Mouse (Mus musculus) stomach, embryonic 16.5 days (tissue): ENCODE data around the gene Osbpl2. TPM values are rescaled to one million over a fixed set of nuclear protein-coding genes. Genes with fewer than 3 reads are reported as not detected.

Experiments used
- ATAC-seq: fragments of 200-750 bp; cut with Nextera tagmentation; 2 replicates; pipeline ENCODE4 v1.8.0; 2017; ENCODE audit warnings: moderate number of reproducible peaks, moderate TSS enrichment; ENCODE audit not compliant: insufficient read depth, low FRiP score
- H3K27ac ChIP-seq: fragments of 300-500 bp; sonication (generic); 2 replicates; pipeline ENCODE4 v1.5.1; 2014; ENCODE audit warnings: low read length
- H3K27me3 ChIP-seq: fragments of 300-500 bp; sonication (generic); 2 replicates; pipeline ENCODE4 v1.6.1; 2014; ENCODE audit warnings: low read length, control low read depth, mixed read lengths; ENCODE audit not compliant: control insufficient read depth, insufficient read depth
- H3K36me3 ChIP-seq: fragments of 300-500 bp; sonication (generic); 2 replicates; pipeline ENCODE4 v1.6.1; 2014; ENCODE audit warnings: low read length; ENCODE audit not compliant: control insufficient read depth, insufficient read depth
- H3K4me1 ChIP-seq: fragments of 300-500 bp; sonication (generic); 2 replicates; pipeline ENCODE4 v1.6.1; 2014; ENCODE audit warnings: low read length, control low read depth, mixed read lengths; ENCODE audit not compliant: control insufficient read depth, insufficient read depth
- H3K4me2 ChIP-seq: fragments of 300-500 bp; sonication (generic); 2 replicates; pipeline ENCODE4 v1.6.1; 2014; ENCODE audit warnings: low read depth, low read length, mixed read lengths
- H3K4me3 ChIP-seq: fragments of 300-500 bp; sonication (generic); replicated peaks from 2 replicates; pipeline ENCODE4 v1.5.1; 2014; ENCODE audit warnings: mild to moderate bottlenecking, low read length
- H3K9ac ChIP-seq: fragments of 300-500 bp; sonication (generic); 2 replicates; pipeline ENCODE4 v1.6.1; 2014; ENCODE audit warnings: low read length
- H3K9me3 ChIP-seq: fragments of 300-500 bp; sonication (generic); replicated peaks from 2 replicates; pipeline ENCODE4 v1.6.1; 2016; ENCODE audit warnings: low read length, control low read depth; ENCODE audit not compliant: control insufficient read depth
- WGBS: fragments of 180-500 bp; shearing (Covaris S2); extraction: QIAGEN DNeasy Blood & Tissue Kit; methylation state at CpG from one replicate; pipeline ENCODE4 v1.1.7; 2014; 5-methylcytosine and 5-hydroxymethylcytosine counted together
- polyA plus RNA-seq: library from polyadenylated mRNA; unstranded; fragments of >200 nt; fragmentation: Nextera tagmentation; extraction: Ambion mirVana; gene quantifications from 2 replicates; pipeline ENCODE4 v1.2.1, GENCODE M21; 2015

Osbpl2 gene
- polyA plus RNA-seq, 1 experiment from 2014 or later = 39.6 TPM

DNA sequence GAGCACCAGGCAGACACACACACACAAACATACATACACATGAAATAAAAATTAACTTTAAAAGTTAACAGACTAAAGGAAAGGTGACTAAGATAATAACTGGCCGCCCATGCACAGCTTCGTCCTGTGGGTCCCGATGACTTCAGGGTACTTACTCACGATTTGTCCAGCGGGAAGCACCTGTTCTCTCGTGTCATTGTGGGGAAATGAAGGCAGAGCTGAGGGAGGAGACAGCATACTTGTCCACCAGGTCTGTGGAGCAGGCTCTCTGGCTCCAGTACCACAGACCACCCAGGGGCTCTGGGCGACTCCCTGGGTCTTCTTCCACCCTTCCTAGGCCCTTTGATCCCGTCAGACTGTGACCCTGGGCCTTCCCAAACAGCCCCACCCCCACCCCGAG is 82.2 kb downstream of the Osbpl2 start:
- Histone ChIP-seq H3K9me3 (no peaks in the 10 kb centered on the region), H3K4me2 (no peak overlapping the region), H3K4me1 (no peaks in the 10 kb centered on the region), H3K27me3 (no peaks in the 10 kb centered on the region), H3K9ac (no peak overlapping the region), H3K36me3 (peaks cover 4% of the 10 kb centered on the region; the same call in 1 of the 2 replicates), H3K4me3 (no peak overlapping the region), H3K27ac (no peak overlapping the region)
- WGBS = 68% methylated on average over 9 of the region's 9 CpGs
- ATAC-seq = no peak

- WGBS = 94% methylated on average over 14 of the region's 14 CpGs
- Histone ChIP-seq H3K9me3 (no peaks in the 10 kb centered on the region), H3K9ac (no peak overlapping the region), H3K27me3 (no peaks in the 10 kb centered on the region), H3K4me1 (no peaks in the 10 kb centered on the region), H3K36me3 (peaks cover 4% of the 10 kb centered on the region; the same call in 1 of the 2 replicates), H3K27ac (no peak overlapping the region), H3K4me2 (no peak overlapping the region), H3K4me3 (no peak overlapping the region)
- no peak for ATAC-seq
Measured at GRCm38 (mm10) chr2:180202263-180202662, 83.2 kb downstream of the Osbpl2 start.

DNA sequence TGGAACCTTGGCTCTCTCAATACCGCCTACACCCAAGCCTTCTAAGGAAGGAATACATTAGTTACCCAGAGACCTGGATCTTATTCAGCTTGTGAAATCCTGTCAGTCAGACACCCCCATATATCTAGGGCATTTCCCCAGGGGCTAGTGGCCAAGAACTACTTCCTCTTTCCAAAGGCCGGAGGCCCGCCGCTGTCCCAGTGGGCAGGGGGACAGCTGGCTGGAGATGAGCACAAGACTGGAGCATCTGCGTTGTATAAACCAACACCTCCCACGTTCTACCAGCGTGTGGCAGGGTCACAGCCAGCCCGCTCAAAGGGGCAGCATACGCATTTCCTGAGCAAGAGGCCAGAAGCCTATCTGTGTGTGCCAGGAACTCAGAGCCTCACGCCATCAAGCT is 83.7 kb downstream of the Osbpl2 start:
- no peak overlapping the region for H3K4me3 ChIP-seq
- no peak for ATAC-seq
- no peak overlapping the region for H3K4me2 ChIP-seq
- H3K9me3 ChIP-seq = no peaks in the 10 kb centered on the region
- H3K27ac ChIP-seq = no peak overlapping the region
- WGBS = 63% methylated on average over 10 of the region's 10 CpGs
- peaks cover 4% of the 10 kb centered on the region; the same call in 1 of the 2 replicates for H3K36me3 ChIP-seq
- no peaks in the 10 kb centered on the region for H3K4me1 ChIP-seq
- H3K27me3 ChIP-seq = no peaks in the 10 kb centered on the region
- no peak overlapping the region for H3K9ac ChIP-seq

DNA sequence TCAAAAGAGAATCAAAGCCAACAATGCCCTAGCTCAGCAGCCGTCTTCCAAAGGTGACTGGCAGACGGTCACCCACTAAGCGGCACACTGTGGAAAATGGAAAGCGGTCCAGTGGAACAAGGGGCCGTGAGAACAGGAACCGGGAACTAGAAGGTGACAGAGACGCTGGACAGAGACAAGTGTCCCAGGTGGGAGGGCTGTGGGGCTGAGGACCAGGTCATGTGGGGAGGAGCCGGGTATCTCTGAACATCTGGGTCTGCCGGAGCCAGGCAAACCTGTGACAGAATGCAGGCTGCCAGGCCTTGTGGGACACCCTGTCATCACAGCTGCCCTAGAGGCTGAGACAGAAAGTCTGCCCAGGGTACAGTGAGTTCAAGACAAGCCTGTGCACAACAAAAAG is 85.4 kb downstream of the Osbpl2 start:
- Histone ChIP-seq H3K4me3 (no peak overlapping the region), H3K27ac (no peak overlapping the region), H3K4me2 (no peak overlapping the region), H3K4me1 (no peaks in the 10 kb centered on the region), H3K9me3 (no peaks in the 10 kb centered on the region), H3K27me3 (no peaks in the 10 kb centered on the region), H3K36me3 (peaks cover 4% of the 10 kb centered on the region; the same call in 1 of the 2 replicates), H3K9ac (no peak overlapping the region)
- ATAC-seq = no peak
- whole genome bisulfite sequencing = 87% methylated on average over 9 of the region's 9 CpGs

- no peak overlapping the region for H3K4me3 ChIP-seq
- H3K36me3 ChIP-seq = peaks cover 4% of the 10 kb centered on the region; the same call in 1 of the 2 replicates
- H3K9me3 ChIP-seq = no peaks in the 10 kb centered on the region
- no peaks in the 10 kb centered on the region for H3K4me1 ChIP-seq
- H3K9ac ChIP-seq = no peak overlapping the region
- H3K4me2 ChIP-seq = no peak overlapping the region
- no peak for ATAC-seq
- 85% methylated on average over 12 of the region's 12 CpGs for WGBS
- H3K27me3 ChIP-seq = no peaks in the 10 kb centered on the region
- H3K27ac ChIP-seq = no peak overlapping the region
Measured at GRCm38 (mm10) chr2:180205083-180205955, 86.2 kb downstream of the Osbpl2 start.

DNA sequence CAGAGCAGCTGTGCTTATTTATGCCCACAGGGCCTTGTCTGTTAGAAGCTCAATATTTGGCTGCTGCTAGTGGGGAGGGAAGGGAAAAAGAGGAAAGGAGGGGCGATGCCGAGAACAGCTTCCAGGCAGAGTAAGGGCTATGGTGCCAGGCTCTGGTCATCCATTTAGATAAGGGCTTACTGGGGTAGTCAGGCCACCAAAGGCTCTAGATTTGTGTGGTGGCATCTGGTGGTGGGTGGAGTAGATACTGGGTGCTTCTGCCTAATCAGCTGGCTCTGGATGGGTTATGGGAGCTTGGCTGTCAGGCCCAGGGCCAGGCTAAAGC is 86.8 kb downstream of the Osbpl2 start:
- Histone ChIP-seq H3K36me3 (peaks cover 4% of the 10 kb centered on the region; the same call in 1 of the 2 replicates), H3K9me3 (no peaks in the 10 kb centered on the region), H3K27ac (no peak overlapping the region), H3K9ac (no peak overlapping the region), H3K4me1 (no peaks in the 10 kb centered on the region), H3K4me2 (no peak overlapping the region), H3K4me3 (no peak overlapping the region), H3K27me3 (no peaks in the 10 kb centered on the region)
- 87% methylated on average over 2 of the region's 2 CpGs for WGBS
- ATAC-seq = no peak

GRCm38 (mm10) chr2:180207840-180208239 is 88.7 kb downstream of the Osbpl2 start:
- 65% methylated on average over 7 of the region's 7 CpGs for WGBS
- no peaks in the 10 kb centered on the region for H3K4me1 ChIP-seq
- H3K4me3 ChIP-seq = no peak overlapping the region
- H3K9me3 ChIP-seq = no peaks in the 10 kb centered on the region
- H3K36me3 ChIP-seq = peaks cover 4% of the 10 kb centered on the region; the same call in 1 of the 2 replicates
- no peak overlapping the region for H3K27ac ChIP-seq
- no peak overlapping the region for H3K4me2 ChIP-seq
- H3K9ac ChIP-seq = no peak overlapping the region
- no peaks in the 10 kb centered on the region for H3K27me3 ChIP-seq
- ATAC-seq = 0 out of 2 replicates have a peak, but pooled peaks have one; percentile 20

DNA sequence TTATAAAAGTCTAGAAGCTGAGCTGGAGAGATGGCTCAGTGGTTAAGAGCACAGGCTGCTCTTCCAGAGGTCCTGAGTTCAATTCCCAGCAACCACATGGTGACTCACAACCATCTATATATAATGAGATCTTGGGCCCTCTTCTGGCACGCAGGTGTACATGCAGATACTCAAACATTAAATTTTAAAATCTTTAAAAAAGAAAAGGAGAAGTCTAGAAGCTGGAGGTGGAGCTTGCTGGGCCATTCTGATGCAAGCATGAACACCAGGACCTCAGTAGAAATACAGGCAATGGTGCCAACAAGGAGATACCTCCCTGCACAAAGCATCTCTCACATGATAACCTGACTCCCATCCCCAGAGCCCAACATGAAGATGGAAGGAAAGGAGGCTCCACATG is 89.9 kb downstream of the Osbpl2 start:
- no peak for ATAC-seq
- no peak overlapping the region for H3K9ac ChIP-seq
- WGBS = 85% methylated on average over 1 of the region's 1 CpGs

DNA sequence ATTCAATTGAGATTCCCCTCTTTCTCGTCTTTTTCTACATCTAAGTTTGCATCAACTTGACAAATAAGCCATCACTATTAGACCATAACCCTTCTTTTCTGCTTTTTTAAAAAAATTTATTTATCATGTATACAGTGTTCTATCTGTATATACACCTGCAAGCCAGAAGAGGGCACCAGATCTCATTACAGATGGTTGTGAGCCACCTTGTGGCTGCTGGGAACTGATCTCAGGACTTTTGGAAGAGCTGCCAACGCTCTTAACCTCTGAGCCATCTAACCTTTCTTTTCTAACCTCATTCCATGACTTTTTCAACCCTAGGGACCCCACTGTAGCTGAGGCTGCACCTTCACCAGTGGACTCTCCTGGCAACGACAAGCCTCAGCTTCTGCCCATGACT is 93.1 kb downstream of the Osbpl2 start:
- WGBS = 93% methylated on average over 3 of the region's 3 CpGs
- no peaks in the 10 kb centered on the region for H3K27me3 ChIP-seq
- no peak overlapping the region for H3K27ac ChIP-seq

More for the DNA sequence above, 89.9 kb downstream of the Osbpl2 start:
- peaks cover 2% of the 10 kb centered on the region; the same call in 1 of the 2 replicates for H3K4me1 ChIP-seq
- no peak overlapping the region for H3K4me2 ChIP-seq
- no peak overlapping the region for H3K27ac ChIP-seq
- H3K27me3 ChIP-seq = no peaks in the 10 kb centered on the region
- H3K9me3 ChIP-seq = no peaks in the 10 kb centered on the region
- no peak overlapping the region for H3K4me3 ChIP-seq
- H3K36me3 ChIP-seq = peaks cover under 1% of the 10 kb centered on the region; the same call in 1 of the 2 replicates

More for the DNA sequence above, 93.1 kb downstream of the Osbpl2 start:
- H3K9ac ChIP-seq = no peak overlapping the region
- peaks cover 33% of the 10 kb centered on the region for H3K4me1 ChIP-seq
- H3K36me3 ChIP-seq = no peaks in the 10 kb centered on the region
- no peak overlapping the region for H3K4me2 ChIP-seq
- ATAC-seq = no peak
- no peak overlapping the region for H3K4me3 ChIP-seq
- H3K9me3 ChIP-seq = no peaks in the 10 kb centered on the region
